Mouse (Mus musculus): ENCODE measurements at regions not wholly inside any gene's neighbourhood (a gene's known extent, or its start where the extent isn't known, plus 50 kb on each side); places are given as distances from the start of the nearest gene placed in this dataset.

DNA sequence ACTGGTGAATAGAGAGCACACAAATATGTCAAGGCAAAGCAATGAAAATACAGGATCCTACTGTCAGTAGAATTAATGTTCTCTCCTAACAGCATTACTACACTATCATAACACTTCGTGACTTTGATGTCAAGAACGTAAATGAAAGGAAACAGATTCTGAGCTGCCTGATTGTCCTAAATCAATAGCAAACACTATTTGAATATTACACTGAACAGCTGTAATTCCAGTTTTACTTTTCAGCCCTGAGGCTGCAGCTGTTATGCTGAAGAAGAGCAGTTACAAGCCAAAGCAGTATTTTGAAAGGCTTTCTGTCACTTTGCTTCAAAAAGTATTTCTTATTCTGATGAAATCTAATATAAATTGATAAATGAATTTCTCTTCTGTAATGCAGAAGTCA is 828.7 kb upstream of the Adgrl2 start:
- no peak for DNase-seq (ENCODE audit: low spot score in 2 of 2)

DNA sequence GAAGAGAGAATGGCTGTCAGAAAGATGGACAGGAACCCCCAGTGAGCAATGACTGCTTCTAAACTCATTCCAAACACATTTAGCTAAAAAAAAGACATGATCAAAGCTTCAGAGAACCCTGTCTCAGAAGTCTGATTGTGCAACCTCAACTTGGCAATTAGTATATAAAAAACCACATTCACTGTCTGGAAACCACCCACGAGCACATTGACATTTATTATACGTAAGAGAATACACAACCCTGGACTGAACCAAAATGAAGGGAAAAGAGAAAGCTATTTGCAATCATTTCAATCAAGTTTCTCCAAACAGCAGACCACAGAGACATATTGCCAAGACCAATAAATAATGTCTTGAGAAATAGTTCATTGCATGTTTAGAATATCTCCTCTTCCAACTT is 820.7 kb upstream of the Adgrl2 start:
- no peak for DNase-seq (ENCODE audit: low spot score in 2 of 2)

DNA sequence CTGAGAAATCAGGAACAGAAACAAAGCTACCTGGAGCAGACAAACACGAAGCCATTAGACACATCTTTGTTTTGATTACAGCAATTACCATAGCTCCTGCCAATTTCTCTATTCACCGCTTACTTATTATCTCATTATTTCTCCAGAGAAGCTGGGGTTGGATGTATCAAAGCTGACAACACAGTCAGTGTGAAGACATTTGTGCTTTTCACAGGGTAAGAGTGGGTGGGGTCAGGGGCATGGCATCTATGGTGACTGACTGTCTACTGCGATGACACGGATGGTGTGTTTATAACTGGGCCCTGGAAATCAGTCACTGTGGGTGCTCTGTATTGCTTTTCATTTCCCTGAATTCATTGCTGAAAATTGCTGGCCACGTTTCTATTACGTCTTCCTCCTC is 815.0 kb upstream of the Adgrl2 start:
- DNase-seq (ENCODE audit: low spot score in 2 of 2) = no peak

DNA sequence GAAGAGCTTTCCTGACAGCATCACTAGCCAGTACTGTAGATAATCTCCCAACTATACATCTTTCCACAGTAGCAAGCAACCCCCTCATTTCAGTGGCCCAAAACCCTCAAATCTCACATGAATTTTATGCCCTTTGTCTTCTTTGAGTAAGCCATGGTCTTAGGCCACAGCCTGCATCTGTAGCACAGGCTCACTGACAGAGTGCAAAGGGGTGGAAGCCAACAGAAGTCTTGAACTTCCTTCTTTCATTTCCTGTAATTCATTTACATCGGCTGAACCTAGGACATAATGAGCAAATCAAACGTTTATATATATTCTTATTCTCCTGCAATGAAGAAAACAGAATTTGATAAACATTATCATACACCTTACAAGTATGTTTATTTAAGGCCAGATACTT is 805.8 kb upstream of the Adgrl2 start:
- DNase-seq (ENCODE audit: low spot score in 2 of 2) = no peak

DNA sequence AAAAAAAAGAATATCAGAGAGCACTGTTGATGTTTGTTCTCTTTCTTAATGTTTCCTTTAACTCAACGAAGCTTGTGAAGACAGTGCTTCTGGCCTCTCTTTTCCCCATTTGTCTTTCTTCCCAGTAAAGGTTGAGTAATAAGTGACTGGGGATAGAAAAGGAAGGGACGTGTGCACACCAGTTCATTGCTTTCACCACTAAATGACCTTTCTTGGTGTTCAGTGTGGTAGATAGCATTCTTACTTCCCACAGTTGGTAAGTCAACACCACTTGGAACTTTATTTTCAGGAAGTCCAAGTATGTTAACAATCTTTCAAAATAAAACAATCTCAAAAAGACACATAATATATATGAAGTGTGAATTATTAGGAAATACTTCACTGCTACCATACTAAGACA is 801.2 kb upstream of the Adgrl2 start:
- no peak for DNase-seq (ENCODE audit: low spot score in 2 of 2)

DNA sequence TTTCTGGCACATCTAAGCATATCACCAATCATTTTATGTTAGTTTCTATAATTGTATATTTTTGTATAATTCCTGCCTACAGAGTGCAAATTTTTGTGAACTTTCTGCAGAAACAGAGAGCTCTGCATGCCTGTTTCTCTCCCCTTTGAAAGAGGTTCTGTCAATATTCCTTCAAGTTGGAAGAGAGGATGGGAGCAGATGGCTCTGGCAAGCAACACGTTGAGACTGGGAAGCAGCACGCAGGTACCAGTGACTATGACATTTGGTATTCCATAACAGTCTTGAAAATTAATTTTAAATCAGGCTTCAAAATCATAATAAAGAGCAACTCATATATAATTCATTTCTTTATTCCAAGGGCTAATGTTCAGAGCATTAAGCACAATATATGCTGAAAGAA is 795.7 kb upstream of the Adgrl2 start:
- DNase-seq (ENCODE audit: low spot score in 2 of 2) = no peak

DNA sequence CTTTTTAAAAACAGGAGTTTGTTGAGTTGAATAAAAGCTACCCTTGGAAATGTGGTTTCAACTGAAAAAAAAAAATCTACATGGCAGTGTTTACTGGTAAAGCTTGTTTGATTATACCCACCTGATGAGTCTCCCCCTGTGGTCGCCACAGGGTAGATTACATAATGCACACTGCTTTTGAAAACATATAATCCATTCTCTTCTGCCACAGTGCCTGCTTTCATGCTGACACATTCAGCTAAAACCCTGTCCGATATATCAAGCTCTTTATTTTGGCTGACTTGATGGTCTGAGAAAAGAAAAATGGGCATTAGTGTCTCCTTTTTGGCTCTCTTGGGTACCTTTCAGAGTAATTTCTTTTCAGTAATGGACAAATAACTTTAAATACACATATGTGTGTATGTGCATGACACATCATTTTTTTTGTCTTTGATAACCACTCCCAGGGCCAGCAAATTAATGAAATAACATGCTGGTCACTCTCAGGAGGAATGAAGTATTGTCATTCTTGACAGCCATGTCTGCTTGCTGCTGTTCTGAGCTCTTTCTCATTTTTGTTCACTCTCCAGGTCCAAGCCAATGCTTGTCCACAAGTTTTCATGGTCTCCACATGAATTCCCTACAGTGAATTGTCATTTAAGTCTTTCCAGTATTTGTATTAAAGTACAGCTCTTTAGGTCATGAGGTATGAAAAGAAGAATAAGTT is 793.7 kb upstream of the Adgrl2 start:
- no peak for DNase-seq (ENCODE audit: low spot score in 2 of 2)

DNA sequence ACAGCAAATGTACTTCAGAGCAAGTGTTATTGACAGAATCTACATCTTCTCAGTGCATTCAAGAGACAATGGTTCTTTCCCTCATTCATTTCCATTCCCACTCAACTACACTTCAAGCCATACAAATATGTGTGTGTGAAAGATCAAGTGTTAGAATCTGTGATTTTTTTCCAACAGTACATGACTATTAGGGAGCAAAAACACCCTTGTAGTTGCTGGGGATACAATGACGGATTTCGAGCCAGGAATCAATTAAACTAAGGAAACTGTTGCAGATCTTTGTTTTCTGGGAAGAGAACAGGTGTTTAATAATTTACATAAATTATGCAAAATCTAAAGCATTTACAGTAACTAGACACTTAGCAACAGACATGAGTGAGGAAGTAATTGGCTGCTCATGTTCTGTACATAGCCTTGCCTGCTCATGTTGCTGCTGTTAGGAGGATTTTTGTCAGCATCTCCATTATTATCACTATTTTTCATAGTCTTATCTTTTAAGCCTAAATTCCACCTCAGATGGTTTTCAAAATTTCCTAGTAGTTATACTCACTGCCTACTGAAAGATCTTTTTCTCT is 777.6 kb upstream of the Adgrl2 start:
- no peak for DNase-seq (ENCODE audit: low spot score in 2 of 2)

DNA sequence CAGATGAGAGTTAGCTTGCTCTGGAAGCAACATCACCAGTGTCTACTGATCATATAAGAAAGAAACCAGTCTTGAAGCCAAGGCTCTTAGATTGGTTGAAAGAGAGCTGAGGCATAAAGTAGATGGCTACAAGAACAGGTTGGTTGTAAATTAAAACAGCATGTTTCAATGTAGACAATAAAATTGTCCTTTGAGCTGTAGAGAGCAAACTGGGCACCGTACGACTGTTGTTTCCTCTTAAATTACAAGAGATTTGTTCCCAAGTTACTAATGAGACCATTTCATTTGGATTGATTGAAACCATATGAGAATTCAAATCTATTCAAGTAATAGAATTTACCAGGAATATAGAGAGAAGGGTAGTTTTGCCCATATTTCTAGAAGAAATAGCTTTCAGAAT is 770.9 kb upstream of the Adgrl2 start:
- no peak for DNase-seq (ENCODE audit: low spot score in 2 of 2)

DNA sequence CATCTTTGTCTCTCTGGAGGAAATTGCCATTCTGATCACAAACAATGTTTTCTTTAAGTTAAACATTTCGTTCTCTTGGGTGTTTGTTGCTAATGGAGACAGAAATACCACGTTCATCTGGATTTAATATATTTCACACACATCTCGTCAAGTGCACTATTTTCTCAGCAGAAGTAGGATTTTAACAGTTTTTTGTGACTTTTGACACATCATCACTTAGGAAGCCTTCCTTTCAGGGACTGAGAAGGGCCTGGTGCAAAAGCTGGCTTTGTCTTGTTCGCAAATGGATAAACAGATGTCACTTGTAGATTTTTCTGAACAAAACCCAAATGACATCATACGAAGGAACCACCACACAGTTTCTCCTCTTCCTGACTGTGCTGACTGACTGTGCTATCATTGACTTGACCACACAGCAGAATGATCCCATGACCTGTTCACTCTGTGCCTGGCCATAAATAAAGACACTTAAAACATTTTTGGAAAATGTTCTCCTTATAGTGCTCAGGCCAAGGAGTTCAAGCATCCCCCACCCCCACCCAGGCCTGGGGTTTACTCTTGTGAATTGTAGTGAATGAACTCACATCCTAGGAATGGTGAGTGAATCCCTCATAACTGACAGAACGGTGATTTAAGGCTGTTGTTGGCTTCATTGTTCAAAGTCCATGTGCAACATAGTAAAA is 767.7 kb upstream of the Adgrl2 start:
- no peak for DNase-seq (ENCODE audit: low spot score in 2 of 2)

DNA sequence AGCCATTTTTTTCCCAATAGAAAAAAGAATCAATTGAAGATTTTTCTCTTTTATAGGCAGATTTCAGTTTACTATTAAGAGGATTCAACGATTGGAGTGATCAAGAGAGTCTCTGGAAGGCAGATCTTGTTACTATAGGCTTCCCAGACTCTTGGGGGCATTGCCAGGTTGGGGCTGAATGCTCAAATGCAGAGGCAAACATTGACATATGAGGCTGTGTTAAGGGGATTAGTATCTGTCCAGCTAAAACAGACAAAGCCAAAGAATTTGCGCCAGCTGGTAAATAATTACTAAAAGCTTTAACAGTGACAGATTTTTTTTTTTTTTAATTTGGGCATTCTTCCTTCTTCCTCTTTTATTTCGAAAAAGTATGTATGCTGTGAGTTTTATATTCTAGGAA is 745.7 kb upstream of the Adgrl2 start:
- DNase-seq (ENCODE audit: low spot score in 2 of 2) = no peak

DNA sequence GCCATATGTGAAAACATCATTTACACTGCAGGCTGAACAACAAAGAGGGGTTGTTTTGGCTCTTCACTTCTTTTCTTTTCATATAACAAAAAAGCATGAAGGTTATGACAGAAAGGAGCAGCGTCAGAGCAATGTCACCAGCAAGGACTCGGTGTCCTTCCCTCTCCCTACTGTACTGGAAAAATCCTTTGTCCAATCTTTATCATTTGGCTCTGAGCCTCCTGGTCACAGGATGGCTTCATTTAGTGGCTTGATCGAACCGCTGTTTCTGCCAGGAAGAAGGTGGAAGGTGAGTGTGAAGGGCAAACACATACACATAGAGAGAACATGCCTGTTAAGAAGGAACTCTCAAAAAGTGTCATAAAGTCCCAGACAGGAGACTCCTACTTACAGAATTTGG is 735.9 kb upstream of the Adgrl2 start:
- no peak for DNase-seq (ENCODE audit: low spot score in 2 of 2)

DNA sequence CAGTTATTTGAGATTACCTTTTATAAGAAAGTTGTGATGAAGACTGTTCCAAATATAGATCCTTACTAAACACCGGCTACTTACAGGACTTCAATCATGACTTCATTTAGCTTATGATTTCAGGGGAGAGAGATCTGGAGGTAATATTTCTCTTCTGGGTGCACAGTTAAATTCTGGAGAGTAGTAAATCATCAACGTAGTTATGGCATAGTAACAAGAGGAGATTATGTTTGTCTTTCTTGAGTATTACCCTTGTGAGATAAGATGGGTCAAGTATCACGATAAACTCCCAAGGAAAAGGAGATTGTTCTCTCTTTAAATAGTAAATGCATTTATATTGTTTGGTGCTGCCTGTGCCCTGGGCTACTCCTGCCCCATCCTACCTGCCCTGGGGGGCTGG is 734.5 kb upstream of the Adgrl2 start:
- DNase-seq (ENCODE audit: low spot score in 2 of 2) = no peak

DNA sequence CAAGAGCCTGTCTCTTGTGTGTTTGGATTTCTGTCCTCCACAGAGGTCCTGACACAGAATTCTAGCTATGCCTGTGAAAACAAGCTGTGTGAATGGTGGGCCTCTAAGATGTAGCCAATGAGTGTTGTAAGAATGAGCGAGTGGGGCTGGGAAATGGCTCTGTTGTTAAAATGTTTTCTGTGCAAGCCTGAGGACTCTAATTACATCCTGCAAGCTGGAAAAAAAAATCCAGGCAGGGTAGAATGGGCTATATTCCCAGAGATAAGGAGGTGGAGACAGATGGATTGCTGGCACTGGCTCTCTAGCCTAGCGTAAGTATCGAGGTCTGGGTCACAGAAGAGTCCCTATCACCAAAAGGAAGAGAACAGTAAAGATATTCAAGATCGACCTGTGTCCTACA is 731.5 kb upstream of the Adgrl2 start:
- no peak for DNase-seq (ENCODE audit: low spot score in 2 of 2)

DNA sequence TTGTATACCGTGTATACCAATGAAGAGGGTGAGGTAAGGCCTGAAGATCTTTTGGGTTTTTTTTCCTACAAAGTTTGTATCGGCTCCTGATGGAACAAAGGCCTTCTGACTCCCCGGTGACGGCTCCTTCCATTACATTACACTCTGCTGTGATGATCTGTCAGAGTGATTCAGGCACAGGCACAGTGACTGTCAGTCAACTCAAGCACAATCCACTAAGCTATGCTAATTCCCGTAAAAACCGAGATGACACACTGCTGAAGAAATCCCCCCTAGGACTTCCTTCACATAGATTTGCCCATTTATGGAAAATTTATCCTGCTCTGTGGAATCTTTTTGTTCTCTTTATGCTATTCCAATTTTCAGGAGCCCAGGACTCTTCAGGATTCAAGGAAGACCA is 730.0 kb upstream of the Adgrl2 start:
- no peak for DNase-seq (ENCODE audit: low spot score in 2 of 2)

DNA sequence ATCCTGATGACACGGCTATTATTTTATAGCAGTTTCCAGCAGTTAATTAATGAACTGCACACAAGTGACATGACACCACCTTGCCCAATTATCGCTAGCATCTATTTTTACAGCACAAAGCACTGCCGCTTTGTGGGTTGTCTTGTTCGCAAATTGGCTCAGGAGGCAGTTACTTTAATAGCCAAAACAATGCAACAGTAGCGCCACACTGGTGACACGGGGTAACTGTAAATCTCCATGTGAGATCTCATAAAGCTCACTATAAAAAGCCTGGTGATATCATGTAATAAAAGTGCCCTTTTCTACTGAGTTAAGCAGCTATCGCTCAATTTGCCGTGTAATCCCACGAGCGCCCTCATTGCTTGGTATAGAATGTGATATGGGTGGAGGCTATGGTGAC is 715.4 kb upstream of the Adgrl2 start:
- no peak for DNase-seq (ENCODE audit: low spot score in 2 of 2)

DNA sequence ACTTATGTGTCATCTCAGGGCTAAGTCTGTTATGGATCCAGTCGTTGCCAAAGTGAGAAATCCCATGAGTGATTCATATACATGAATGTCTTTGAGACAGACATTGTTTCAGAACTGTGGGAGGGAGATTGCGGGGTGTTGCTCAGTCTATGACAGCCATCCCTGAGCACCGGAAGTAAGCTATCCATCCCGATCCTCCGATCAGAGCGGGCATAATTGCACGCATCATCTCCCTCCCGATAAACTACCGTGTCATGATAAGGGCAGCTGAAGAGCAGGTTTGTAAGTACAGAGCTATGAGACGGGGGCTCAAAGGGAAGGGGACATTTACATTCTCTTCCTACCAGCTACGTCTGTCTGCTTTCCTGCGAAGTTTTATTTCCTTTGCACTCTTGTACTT is 715.0 kb upstream of the Adgrl2 start:
- no peak for DNase-seq (ENCODE audit: low spot score in 2 of 2)

DNA sequence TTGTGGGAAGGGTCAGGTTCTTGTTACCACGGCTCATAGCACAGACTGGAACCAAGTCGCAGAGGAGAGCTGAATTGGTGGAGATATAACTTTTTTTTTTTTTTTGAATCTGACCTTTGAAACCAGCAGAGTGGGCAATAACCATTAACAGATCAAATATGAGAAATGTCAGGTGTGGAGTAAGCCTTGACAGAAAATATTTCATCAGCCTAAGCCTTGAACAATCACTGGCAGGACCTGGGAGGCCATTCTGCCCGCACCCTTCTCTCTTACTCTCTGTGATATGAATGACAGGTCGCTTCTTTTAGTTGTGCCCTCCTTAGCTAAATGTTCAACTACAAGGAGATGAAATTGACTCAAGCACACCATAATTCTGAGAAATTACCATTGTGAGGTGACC is 714.1 kb upstream of the Adgrl2 start:
- DNase-seq (ENCODE audit: low spot score in 2 of 2) = no peak

DNA sequence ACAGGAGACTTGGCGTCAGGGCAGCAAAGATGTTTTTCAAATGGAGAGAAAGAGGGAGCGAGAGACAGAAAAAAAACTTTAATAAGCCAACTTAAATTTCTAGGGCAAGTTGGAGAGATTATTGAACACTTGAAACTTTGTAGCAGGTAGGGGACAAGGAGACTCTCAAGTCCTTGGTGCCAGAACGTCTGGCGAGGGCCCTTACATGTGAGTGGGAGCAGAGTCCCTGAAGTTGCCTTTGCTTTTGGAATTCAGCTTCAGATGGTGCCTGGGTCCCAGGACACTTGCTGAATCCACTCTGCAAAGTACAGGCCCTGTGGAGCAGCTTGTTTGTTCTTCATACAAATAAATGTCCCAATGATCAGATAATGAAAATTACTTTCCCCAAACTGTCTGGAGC is 693.2 kb upstream of the Adgrl2 start:
- DNase-seq (ENCODE audit: low spot score in 2 of 2) = no peak

DNA sequence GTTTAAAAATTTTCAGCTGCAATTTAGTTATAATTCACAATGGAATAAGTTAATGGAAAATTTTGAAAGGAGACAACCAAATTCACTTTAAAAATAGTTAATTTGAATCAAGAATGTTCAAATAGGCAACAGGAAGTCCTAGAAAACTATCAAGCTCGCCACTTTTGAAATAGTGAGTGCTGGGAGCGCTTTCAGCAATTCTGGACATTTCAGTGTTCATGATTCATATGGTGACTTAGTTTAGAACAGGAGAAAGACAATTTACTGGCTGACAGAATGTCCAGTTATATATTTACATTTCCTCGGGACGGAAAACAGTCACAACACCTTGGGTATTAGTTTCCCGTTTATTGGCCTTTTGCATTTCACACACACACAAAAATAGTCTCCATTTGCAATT is 691.9 kb upstream of the Adgrl2 start:
- DNase-seq (ENCODE audit: low spot score in 2 of 2) = no peak

DNA sequence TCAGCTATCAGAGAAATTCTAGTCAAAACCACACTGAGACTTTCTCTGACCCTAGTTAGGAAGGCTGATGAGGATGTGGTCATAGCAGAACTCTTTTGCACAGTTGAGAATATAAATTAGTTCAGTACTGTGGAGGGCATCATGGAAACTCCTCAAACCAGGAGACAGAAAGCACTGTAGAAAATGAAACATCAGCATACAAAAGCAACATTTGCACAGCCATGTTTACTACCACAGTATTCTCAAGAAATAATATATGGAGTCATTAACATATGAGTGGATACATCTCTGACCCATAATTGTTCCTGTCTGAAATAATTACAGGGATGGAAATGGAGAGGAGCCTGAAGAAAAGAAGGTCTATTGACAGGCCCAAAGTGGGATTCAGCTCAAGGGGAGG is 683.6 kb upstream of the Adgrl2 start:
- DNase-seq (ENCODE audit: low spot score in 2 of 2) = no peak

DNA sequence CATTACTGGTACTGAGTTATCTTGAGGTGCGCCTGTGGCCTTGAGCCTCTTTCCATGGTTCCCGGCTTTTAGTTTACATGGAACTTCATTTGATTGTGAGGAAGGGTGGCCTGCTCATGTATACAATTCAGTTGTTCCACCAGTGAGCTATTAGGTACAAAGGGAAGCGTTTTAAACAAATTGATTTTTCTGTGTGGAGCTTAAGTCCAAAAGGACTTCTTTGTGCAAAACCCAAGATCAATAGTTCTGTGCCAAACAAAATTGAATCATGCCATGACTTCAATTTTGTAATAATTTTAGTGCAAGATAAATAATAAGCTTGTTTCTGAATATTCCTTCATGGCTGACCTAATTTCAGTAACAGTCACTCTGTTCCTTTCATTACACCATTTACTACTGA is 674.3 kb upstream of the Adgrl2 start:
- DNase-seq (ENCODE audit: low spot score in 2 of 2) = no peak

DNA sequence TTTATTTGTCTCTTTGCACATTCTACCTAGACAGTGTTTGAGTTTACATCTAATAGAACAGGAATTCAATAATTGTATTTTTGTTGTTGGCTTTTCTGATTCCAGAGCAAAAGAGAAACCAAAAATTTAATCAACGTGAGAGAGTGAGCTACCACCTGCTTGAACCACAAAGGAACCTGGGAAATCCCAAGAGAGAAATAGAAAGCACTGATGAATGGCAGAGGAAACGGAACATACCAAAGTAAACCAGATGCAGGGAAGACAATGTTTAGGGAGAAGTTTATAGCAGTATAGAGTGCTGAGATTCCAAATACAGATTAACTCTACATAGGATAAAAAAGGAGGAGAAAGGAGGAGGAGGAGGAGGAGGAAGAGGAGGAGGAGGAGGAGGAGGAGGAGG is 648.0 kb upstream of the Adgrl2 start:
- no peak for DNase-seq (ENCODE audit: low spot score in 2 of 2)

DNA sequence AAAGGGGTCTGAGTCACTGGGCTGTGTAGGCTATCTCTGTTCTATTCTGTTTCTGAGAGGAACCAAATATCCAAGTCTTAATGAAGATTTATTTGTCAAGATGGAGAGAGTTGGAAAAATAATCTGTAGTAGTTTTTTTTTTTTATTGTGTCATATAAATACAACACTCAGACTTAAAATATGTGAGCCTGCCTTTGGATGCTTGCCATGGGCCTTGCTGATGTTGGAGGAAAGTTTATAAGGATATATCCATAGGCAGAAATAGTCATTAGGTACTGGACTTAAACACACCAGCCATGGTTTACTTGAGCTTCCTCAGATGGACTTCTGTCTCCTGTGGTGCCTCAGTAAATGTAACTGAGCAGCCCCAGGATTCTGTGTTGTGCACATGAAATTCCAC is 635.8 kb upstream of the Adgrl2 start:
- DNase-seq (ENCODE audit: low spot score in 2 of 2) = no peak
